Mouse (Mus musculus) neural tube, embryonic 10.5 days (tissue): Measurements from ENCODE around the gene Lce3a.

Source experiments
- DNase-seq: peaks from one replicate; pipeline ENCODE4 v3.0.0-alpha.2; 2017; ENCODE audit warnings: low spot score; ENCODE audit errors: extremely low spot score

Lce3a gene

DNA sequence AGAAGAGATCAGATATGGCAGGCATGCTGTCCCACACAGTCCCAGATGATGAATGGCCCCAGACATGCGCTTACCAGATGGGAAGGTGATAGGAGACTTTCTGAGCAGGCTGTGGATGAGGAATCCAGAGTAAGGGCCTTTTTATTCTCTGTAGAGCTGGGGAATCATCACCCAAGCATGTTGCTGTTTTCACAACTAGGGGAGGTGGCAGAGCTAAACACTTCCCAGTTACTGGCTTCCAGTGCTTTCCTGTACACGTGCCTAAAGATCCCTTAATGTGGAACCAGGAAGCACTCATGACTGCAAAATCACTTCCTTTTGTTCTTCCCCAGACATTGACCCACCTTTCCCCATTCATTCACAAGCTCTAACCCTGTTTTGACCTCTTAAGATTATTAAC is at the start of gene Lce3a:
Gene Lce3a, minus strand, starts transcription at position 101 of the 400 bp plus-strand sequence.
- no peak for DNase-seq

DNA sequence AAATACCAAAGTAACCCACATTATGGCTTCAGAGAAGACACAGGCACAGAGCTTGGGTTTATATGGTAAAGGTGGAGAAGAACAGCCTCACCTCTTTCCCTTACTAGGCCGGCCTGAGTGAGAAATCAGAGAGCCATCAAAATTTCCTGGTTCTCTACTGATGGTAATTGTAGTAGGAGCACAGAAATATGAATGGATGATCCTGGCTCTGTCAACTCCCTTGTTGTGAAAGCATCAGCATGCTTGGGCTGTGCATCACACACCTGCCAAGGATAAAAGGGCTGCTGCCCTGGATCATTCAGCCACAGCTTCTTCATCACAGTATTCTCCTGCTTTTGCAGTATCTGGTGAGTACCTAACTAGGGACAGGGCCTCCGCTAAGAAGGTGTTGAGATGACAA is 40.7 kb upstream of the Lce3a start, which contains the start of gene Lce3e:
Gene Lce3e, plus strand, starts transcription at position 301 of the 400 bp plus-strand sequence.
- DNase-seq: no peak

DNA sequence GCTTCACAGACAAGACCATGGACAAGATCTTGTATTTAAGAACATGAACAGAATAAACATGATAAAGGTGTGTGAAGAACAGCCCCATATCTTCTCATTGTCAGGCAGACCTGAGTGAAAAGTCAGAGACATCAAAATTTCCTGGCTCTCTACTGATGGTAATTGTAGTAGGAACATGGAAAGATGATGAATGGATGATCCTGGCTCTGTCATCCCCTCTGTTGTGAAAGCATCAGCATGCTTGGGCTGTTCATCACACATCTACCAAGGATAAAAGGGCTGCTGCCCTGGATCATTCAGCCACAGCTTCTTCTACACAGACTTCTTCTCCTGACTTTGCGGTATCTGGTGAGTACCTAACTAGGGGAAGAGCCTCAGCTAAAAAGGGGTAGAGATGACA is 31.1 kb upstream of the Lce3a start, which contains the start of gene Lce3d:
Gene Lce3d, plus strand, starts transcription at position 301 of the 400 bp plus-strand sequence.
- no peak for DNase-seq

DNA sequence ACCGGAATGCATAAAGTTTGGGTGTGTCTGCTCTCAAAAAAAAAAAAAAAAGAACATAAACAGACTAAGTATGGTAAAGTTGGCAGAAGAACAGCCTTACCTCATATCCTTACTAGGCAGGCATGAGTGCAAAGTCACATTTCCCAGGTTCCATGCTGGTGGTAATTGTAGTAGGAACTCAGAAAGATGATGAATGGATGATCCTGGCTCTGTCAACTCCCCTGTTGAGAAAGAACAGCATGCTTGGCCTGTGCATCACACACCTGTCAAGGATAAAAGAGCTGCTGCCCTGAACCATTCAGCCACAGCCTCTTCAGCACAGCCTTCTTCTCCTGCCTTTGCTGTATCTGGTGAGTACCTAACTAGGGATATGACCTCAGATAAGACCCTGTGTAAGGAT is 18.2 kb upstream of the Lce3a start, which contains the start of gene Lce3c:
Gene Lce3c, plus strand, starts transcription at position 301 of the 400 bp plus-strand sequence.
- no peak for DNase-seq

DNA sequence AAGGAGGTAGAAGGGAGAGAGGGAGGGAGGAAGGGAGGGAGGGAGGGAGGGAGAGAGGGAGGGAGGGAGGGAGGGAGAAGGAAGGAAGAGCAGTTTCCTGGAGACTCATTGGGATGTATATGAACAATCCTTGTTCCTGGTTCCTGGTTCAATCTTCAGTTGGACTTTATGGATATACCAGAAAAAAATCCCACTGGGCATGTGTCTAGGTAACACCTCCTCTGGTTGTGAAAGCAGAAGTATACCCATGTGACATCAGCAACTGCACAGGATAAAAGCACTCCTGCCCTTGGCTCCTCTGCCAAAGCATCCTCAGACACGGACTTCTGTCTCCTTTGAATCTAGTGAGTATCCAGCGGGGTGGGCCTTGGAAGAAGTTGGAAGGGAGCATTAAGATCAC is 6.6 kb upstream of the Lce3a start, which contains the start of gene Lce3b:
Gene Lce3b, plus strand, starts transcription at position 301 of the 400 bp plus-strand sequence.
- no peak for DNase-seq

DNA sequence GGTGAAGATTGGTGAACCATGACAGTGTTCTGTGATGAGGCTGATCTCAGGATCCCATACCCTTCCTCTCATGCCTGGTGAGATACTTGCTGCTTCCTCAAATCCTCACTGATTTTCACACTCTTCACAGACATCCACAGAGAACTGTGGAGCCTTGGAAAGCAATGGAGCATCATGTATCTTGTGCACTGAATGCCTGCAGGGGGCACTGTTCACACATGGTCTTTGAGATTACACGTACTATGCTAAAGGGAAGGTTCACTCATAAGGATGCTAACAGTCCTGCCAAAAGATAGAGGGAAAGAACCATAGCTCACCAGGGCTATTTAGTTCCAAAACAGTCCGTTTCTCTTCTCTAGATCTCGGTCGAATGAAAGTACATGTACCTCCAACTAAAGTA is 5.7 kb downstream of the Lce3a start:
- DNase-seq: peak; percentile 25

DNA sequence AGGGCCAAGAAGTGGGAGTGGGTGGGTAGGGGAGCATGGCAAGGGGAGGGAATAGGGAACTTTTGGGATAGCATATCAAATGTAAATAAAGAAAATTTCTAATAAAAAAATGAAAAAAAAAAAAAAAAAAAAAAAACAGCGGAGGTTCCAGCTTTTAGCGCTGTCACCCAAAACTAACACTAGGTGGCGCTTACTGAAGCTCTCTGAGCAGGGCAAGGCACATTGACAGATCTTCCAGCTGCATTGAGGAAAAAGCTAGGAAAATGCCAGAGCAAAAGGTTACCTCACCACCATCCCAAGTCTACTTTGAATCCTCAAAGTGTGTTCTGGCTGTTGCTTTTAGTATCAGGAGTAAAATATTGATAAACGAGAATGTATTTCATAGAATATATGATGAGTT is 18.5 kb downstream of the Lce3a start:
- no peak for DNase-seq

DNA sequence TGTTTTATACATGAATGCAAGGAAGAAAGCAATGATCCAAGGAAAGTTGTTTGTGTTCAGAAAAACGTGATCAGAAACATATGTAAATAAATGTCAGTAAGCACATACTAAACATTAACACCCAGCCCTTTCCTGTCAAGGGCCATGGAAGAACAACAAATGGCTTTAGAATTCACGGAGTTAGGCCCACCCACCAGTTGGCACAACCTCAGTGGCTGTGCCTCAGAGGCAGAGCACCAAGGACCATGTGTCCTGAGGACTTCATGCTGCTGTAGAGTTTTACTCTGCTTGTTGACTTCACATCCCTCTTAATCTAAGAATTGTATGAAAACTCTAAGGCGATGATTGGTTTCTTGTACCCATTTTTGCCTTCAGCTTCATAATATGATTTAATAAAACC is 20.8 kb downstream of the Lce3a start:
- no peak for DNase-seq

DNA sequence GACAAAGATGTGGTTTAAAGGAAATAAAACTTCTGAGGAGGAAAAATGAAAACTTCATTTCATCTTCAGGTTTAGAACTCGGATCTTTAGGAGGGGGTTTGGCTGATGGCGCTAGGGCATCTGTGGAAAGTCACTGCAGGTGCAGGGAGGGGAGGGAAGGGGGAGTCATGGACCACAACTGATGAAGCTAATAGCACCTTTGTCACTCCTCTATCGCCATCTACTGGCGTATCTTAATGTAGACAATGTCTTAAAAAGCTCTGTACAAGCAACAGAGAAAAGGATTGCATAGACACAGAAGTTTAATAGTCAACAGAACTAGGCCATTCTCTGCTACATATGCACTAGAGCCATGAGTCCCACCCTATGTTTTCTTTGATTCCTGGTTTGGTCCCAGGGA is 22.4 kb downstream of the Lce3a start:
- no peak for DNase-seq

DNA sequence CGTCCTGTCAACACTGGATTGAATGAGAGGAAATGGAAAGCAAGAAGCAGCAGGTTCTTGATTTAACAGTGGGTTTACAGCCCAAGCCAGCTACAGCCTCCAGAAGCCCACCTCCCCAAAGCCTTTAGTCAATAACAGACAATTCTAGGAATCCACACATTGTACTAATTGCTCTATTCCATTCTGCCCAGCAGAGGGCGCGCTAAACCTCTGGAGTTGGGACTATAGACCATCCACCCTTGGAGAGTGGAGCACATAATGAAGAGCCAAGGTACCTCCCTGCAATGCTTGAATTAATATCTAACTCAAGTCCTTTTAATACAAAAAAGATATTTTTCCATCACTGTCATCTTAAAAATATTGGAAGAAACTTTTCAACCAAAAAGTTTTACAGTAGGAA is 23.0 kb downstream of the Lce3a start:
- DNase-seq: peak; percentile 37

DNA sequence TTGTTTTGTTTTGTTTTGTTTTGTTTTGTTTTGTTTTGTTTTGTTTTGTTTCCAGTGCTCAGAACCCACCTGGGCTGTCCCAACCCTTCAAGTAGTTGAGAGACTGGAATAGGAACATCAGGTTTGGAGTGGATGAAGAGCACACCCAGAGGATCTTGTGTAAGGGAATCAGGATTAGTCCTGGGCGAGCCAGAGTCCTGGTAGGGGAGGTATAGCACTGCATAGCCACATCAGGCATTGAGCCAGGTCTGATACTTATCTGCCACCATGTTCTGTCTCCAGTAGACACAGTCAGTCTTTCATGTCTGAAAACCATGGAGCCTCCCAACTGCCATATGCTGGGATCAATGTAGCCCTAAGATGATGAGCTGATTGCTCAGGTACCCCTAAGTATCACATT is 31.5 kb downstream of the Lce3a start:
- DNase-seq: no peak

DNA sequence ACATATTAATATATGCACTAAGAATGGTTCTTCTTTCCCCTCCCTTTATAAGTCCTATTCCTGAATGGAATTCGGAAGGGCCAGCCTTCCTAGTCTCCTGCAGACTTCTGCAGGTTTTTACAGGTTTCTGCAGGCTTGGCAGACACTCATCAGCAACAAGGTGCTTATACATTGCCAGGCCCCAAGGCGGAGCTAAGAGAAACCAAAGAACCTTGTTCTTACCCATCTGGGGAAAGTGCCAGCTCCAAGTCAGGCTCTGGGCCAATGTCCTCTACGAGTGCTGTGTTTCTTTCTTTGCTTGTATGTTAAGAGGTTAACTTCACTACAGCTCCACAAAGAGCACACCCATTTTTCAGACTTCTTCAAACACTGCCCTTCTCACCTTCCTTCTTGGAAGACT is 32.0 kb downstream of the Lce3a start:
- no peak for DNase-seq
